Mouse (Mus musculus) urinary bladder, postnatal 25 days (tissue): ENCODE measurements at regions not wholly inside any gene's neighbourhood (a gene's known extent, or its start where the extent isn't known, plus 50 kb on each side); places are given as distances from the start of the nearest gene placed in this dataset.

ENCODE experiments used
- DNase-seq: peaks from one replicate; pipeline ENCODE4 v3.0.0; 2022; ENCODE audit warnings: low spot score

DNA sequence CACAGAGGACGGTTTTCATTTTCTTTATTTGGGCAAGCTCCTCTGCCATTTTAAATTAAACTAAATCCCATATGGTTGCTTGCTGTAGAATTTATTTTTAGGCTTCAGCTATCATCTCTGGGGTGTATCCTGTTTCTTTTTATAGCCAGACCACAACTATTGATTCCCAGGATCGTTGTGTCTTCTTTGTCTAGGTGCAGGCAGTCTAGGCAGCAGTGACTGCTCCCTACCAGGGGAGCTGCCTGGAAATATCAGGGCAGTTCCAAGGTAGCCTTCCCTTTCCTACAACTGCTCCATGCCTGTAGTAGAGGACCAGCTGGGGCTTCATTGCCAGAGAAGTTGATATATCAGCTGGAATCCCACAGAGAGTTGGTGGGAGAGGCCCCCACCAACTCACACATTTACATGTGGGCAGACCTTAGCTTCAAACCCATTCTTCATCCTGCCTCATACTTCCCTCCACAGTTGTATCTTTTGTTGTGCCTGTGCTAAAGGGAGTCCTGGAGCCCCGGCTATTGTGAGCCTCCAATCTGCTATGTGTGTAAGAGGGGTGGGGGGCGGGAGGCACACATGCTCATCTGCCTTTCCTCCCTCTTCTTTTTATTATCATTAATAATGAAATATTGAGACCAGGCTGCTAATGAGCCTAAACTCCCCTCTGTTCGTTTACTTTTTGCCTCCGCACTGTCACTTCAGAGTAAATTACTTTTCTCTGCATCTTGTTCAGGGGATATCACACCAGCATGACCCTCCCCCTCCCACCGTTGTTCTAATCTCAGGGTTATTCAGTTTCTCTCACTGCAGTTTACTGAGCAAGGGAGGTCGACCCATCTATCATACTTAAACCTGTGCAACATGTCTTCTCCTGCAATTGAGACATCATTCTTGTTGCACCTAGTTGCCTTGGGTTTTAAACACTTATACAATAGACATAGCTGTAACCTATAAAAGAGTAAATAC lies 576.3 kb upstream of the Plxna2 start:
- no peak for DNase-seq

DNA sequence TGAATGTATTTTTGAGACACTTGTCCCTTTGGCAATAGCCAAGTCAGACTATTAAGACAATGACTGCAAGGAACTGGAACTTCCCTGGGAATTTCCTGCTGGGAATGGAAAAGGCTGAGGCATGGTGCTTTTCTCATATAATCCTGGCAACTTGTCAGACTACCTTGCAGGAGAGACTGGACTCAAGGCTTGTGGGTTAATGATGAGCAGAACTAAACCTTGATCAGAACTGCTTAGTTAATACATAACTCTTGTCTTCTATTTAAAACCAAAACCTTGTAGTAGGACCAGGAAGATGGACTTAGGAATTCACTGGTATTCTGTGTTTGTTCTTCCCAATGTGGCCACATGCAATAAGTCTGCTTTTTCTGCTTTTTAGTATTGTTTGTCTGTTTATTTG lies 579.3 kb upstream of the Plxna2 start:
- no peak for DNase-seq

DNA sequence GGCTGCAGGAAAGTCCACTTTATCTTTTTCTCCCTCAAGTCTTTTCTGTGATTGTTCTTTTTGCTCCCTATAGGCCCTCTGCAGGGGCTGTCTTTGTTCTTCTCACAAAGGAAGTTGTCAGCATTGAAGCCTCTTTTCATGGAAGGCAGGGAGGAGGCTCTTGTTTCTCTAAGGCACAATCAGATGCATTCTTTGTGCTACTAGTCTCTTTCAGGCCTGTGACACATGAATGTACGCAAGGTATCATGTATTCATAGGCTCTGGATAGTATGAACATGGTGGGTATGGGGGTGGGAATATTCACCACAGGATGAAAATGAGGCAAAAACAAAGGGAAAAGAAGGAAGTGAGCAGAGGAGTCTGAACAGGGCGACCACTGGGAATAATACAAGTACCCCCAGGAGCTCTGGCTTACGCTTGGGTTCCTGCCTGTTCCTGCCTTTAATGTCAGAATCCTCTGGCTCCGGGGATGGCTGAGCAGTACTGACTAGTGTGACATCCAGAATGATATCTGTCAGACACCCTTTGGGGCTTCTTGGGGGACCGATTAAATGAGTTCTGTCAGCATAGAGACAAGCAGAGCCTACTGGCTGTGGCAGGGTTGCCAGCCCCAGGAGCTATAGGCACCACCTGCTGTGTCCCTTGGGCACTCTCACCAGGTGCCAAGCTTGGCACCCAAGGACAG lies 583.7 kb upstream of the Plxna2 start:
- DNase-seq, result no peak

DNA sequence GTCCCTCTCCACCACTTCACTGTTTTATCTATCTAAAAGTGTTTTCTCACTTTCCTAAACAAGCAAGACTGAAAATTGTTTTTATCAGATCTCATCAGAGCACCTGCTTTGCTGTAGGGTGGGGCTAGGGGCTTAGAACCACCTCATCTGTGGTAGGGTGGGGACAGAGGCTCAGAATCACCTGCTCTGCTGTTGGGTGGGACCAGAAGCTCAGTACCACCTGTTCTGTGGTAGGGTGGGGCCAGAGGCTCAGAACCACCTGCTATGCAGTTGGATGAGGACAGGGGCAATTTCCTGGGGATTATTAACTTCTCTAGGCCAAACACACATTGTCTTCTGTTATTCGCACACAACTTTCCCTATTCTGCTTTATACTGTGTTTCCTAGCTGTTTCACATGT lies 585.4 kb upstream of the Plxna2 start:
- no peak for DNase-seq

DNA sequence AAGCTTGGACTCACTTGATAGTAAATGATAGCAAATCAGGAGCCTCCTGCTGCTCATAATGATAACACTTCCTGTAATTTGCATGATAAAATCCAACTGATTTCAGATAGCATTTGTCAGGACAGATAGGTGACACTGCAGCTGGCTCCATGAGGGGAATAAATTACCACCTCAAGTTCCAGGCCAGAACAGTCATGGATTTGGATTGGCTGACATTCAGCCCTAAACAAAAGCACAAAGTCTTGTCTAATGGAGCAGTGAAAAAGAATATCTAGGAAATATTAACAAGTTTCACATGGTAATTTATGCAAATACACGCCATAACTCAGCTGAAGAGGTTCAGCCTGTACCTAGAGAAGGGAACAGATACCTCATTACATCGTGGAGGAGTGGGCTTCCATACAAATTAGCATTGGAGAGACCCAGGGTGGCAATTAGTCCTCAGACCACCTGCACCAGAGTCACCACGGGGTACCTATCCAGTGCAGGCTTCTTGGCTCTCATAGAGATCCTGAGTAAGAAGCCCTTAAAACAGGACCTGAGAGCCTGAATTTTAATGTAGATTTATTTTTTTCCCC lies 587.3 kb upstream of the Plxna2 start:
- DNase-seq, result no peak

DNA sequence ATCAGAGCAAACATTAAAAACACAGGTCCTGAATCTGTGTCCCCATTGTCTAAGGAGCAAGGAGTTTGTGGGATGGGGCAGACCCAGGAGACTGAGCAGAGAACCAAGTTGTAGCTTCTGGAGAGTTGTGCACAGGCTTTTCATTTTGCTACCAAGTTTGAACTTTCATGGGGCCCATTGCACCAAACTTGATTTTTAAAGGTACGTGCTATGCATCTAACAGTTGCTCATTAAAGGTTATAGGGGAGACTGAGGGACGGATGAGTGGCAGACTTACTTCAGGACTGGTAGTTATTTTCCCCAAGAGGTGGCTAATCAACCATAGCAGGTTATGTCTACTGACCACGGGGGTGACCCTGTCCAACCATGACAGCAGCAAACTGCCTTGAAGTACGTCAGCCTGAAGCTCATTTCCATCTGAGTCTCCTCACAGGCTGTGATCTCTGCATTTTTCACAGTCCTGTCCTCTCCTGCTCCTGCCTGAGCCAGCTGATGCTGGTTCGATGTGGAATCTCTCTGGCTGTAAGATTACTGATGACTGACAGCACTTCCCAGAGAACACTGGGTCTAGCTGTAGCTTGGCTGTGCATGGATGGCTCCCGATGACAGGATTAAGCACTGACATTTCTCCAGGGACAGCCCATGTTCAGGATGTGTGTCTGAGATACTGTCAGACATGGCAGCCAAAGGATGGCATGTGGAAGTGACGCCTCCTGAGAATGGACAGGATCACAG lies 590.9 kb upstream of the Plxna2 start:
- DNase-seq, result no peak

DNA sequence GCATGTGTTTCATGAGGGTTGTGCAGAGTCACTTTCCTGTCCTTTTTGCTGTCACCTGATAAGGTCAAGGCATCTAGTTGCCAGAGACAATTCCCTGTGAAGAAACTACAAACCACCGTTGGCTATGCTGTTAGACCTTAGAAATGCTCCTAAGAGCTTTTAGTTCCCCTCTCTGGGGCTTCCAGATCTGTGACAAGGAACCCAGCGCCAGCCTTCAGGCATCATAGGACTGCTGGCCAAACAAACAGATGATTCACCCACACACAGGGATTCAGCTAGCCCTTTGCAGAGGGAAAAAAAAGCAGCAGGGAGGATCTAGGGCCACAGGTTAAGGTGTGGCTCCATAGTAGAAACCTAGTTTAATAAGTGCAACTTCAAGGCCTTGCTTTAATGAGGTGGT lies 591.8 kb upstream of the Plxna2 start:
- no peak for DNase-seq

DNA sequence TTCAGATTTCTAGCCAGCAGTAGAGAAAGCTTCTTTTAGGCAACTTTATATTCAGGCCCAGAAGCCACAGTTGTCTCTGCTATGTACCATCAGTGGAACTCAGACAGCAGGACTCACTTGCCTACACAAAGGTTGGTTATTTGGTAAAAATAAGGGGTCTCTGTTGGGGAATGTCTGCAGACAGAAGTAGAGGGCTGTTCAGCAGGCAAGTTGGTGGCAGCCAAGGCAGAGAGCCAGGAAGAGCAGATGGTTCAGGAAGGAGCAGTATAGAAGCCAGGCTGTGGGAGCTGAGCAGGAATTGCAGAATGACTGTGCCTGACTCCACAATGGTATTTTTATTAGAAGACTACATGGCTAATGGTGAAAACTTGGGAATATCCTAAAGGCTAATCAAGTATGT lies 598.7 kb upstream of the Plxna2 start:
- DNase-seq, result no peak

DNA sequence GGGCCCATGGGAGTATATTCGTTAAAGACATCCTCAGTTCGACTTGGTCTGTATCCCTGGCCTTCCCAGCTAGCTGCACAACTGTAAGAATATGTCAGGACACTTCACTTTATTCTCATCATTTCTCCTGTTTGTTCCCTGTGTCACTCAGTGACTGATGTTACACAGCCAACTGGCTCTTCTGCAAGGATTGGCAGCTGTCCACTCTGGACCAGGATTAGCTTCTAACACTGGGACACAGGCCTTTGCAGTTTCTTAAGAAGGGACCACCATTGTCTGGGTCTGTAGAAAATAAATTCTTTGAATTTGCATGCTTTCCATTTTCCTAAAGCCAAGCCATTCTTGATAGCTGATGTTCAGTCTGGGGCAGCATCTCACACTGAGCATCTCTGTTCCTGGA lies 622.1 kb upstream of the Camk1g start:
- no peak for DNase-seq

DNA sequence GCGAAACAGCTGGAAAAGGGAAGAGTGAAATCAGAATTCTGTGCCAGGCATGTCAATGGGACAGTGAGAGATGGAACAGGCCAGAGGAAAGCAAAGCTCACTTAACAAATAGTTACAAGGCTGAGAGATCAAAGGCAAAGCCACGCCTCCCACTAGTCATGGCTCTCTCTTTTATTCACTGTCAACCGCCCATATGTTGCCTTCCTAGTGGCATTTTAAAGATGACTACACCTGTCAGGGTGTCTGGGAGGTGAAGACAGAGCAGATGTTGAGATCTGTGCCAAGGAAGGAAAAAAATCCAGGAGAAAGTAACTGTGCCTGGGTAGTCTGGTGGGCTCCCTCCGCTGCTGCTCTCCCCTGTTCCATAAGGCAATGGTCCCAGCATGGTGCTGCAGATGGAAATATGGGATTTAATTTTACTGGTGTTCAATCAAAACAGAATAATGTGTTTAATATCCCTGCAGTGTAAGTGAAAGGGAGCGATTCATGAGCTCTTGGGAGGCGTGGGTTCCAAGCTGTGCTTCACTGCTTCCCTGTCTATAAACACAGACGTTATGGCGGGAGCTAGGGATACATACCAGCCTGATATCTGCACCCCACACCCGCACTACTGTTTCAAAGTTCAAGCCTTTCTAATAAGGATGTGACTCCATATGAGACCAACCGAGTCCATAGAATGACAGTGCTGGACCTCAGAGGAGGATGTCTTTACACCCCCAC lies 620.0 kb upstream of the Camk1g start:
- no peak for DNase-seq

DNA sequence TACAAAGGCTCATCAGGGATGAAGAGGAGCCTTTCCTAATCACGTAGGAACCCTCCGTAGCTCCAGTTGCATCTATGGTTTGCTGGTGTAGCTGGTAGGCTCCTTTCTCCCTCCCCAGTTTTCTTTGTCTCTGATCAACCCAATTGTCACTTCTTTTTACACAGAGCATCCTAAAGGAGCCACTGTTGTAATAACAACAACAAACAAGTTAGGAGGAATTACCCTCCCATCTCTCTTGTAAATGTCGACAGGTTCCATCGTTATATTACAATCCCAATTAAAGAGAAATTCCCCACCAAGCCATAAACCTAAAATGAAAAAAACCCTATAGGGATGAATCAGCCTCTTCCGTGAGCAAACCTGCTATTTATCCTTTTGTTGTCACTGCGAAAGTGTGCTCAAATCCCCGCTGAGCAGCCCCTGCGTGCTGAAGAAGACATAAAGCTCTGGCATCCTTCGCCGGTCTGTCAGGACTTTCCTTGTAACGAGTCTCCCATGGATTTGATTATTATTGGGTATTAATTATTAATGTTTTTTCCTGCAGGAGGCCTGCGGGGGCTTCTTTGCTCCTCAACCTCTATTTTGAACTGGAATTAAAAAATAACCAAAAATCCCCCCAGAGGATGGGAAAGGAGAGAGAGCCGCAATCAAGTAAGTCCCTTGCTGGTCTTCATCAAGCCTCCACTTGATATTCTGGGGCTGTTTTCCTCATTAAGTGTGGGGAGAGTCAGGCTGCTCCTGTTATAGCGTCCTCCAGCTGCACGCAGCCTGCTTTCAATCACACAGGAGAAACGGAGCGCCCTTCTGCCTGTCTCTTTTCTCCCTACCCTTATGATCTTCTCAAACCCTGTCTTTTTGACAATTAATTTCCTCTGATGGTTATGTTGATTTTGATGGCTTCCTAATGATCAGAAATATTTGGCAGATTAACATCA lies 619.1 kb upstream of the Camk1g start:
- no peak for DNase-seq

DNA sequence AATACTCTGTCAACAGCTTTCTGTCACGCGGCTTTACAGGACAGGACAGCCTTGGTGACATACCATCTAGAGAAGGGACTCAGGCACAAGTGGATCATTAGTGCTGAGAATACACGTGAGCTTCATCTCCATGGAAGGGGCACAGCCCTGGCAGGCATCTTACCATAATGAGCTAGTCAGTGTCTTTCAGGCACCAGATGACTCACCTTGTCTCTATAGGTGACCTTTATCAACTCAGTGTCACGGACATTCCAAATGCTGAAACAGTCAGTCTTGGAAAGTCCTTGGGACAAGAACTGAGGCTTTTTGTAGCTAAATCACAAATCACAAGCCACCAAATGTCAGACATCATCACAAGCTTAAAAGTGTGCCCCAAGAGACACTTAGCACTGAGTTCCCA lies 610.5 kb upstream of the Camk1g start:
- DNase-seq, result no peak

DNA sequence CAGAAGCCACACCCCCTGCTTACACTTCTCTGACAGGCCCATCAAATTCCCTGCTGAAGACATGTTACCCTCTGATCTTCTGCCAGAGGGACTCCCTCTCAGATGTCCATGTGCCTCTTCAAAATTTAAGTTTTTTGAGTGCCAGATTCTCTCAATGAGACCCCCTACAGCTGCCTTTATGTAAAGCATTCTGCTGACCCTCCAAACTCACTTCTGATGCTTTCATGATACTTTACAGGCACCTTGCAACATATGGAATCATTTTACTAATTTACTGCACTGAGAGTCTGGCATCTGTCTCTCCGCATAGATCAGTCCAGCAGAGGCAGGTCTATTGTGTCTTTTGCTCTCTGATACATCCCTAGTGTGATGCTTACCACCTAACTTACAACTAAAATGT lies 601.4 kb upstream of the Camk1g start:
- no peak for DNase-seq

DNA sequence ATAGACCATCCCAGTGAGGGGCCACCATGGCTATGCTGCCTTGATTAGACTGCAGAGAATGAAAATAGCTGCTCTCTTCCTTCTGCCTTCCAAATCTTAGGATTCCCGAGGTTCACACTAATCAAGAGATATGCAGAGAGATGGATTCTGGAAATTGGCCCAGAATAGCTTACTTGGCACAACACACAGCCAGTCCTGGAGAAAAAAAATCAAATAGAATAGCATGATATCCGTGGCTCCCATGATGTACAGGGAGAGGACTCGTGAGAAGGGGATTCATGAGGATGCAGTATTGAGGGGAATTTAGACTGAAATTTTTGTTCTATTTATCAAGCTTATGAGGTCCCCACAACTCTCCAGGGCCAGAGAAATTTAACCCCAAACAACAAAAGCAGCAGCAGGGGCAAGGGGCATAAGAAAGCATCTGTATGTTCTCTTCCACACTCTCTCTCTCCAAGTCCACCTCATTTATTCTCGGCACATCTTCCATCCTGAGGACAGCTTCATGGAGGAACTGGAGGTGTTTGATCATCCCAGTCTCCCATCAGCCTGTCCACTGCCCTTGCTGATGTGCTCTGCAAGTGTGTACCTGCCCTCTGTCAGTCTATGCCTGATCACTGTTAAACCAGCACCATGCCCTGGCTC lies 599.3 kb upstream of the Camk1g start:
- no peak for DNase-seq

DNA sequence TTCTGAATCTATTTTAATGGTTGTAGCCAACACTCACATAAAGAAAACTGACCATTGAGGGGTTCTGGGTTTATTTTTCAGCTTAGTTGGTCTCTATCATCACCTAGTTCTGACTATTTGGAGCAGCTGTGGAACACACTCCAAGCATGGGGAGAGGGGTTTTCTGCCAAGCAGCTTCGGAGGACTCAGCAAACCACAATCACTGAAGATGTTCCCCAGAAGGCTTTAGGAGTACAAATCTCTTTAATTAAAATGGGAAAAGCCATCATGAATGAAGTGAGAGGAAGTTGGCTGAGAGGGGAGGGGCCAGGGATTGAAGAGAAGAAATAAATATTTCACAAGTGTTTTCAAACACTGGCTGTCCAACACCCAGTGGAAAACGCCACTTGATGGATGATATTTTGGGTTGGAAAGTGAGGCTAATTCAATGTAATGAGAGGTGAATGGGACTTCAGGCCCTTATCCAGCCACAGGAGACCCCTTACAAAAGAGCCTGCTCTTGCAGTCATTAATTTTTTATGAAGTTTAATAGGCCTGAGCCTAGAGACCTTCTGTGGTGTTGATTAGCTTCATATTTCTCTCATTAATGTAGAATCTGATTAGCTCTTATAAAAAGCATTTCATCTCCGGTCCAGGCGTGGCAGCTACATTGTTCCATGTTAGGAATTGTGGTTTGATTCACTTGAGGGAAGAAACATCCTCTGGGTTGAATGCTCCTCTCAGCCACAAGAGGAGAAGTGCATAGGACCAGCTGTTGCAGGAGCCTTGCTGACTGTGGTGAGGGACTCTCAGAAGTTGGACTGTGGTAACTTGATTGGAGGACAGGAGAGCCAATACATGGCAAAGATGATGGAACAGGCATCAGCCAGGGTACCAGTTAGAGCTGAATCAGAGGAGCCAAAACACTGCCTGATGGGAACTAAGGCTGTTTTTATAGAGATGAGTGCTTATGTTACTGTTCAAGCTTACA lies 598.1 kb upstream of the Camk1g start:
- no peak for DNase-seq

DNA sequence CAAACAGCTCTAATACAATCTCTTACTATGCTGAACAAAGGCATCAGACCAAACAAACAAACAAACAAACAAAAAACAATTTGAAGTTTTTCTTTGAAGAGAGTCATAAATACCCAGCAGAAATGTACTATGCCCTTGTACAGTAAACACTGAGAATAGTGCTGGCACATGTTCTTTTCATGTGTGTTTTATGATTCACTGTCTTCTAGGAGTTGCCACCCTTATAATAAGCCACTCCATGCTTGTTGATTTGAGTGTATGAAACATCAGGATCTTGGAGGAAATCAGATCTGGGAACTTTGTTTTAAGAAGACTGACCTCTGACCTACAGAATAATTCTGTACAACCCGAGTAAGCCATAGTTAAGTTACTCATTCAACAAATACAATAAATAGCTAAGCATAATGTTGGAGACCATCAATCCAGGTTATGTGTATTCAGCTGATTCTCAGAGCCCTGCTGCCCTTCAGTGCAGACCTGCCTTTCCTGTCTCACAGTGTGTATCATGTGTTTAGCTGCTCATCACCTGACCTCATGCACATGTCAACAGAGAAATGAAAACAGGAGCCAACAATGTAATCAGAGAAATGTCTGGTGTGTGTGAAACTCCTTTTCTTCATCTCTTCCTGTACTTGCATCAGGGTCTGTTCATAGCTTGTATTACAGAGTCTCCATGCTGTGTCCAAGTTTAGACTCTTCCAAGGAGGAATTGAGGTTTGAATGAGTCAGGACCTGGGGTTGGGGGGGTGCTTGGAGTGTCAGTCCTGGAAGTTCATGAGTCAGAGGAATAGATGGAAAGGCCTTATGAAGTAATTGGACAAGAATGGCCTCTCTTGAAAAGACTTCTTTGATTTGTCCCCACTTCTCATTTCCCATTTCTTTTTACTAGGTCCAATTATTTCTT lies 596.8 kb upstream of the Camk1g start:
- DNase-seq, result no peak

DNA sequence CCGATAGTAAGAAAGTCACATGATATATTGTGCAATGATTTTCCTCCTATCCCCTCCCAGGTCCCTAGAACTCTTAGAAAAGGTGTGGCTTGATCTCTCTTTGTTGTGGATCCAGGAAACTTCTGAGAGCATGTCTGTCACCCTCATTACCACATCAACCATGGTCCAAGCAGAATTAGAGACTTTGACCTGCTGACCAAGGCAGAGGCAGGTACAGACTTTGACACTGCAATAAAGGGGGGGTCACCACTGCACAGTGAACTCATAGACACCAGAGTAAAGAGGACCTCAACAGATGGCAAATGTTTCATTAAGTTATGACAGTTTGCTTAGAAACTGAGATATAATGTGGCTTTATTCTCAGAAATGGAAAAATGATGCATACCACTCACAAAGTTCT lies 595.2 kb upstream of the Camk1g start:
- DNase-seq, result no peak

DNA sequence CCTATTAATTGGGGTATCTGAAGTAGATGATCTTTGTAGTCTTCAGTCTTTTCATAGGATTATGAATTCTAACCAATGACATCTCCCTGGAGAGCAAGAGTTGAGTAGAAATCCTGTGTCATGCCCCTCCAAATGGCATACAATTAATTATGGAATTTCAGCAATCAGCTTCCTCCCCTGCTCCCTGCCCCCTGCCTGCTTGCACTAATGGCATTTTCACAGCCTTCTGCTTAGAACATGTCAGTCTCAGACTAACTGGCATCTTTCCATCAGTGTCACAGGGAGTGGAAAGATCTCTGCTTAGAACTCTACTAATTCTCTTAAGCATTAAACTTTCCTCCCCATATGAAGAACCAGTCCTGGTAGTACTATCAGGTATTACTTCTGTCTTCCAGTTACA lies 581.8 kb upstream of the Camk1g start:
- no peak for DNase-seq
